Mouse (Mus musculus) left cerebral cortex, postnatal 10 days (tissue): Measurements from ENCODE around the gene Gabra5. TPM values are rescaled to one million over a fixed set of nuclear protein-coding genes. Genes with fewer than 3 reads are reported as not detected.

Source experiments
- DNase-seq, 2 experiments: peaks; one replicate each; pipeline ENCODE4 v3.0.0; 2021 to 2022; ENCODE audit warnings: low spot score in 2 of 2, mixed read lengths in 1 of 2; ENCODE audit errors: extremely low spot score in 1 of 2
- intact Hi-C: fragments of 180-260 bp; cut with DNase I; formaldehyde crosslinking; loops from one replicate; pipeline ENCODE4 v1.15.1; 2025
- total RNA-seq, 2 experiments: library from RNA; stranded (reverse); gene quantifications; 2 replicates each; pipeline ENCODE4 v1.2.3; 2021

Gene Gabra5
- 100 to 1,000 TPM; 113 to 114 TPM for total RNA-seq

- intact Hi-C loops, result loop anchor here (5.0 to 10.0 kb wide), 4 partner anchors 305 to 1568 kb away; no protein-coding TSS in a partner anchor
- DNase-seq, result peak; percentile 52 to 70
These were observed at the start of gene Gabra5 for GRCm38 (mm10) chr7:57509681-57510141. Gene Gabra5, minus strand, starts transcription at chr7:57510059.

- intact Hi-C loops, result no loop called here
- no peak for DNase-seq
These were observed 28.7 kb upstream of the Gabra5 start for GRCm38 (mm10) chr7:57538565-57538964.

- intact Hi-C loops, result no loop called here
- DNase-seq, result no peak
These were observed 22.8 kb upstream of the Gabra5 start for GRCm38 (mm10) chr7:57532676-57533075.

GRCm38 (mm10) chr7:57529954-57530353 is 20.1 kb upstream of the Gabra5 start:
- intact Hi-C loops, result no loop called here
- DNase-seq, result peak in 1 of 2 experiments; percentile 23

GRCm38 (mm10) chr7:57529451-57529850 is 19.6 kb upstream of the Gabra5 start:
- intact Hi-C loops, result no loop called here
- no peak for DNase-seq

GRCm38 (mm10) chr7:57512955-57513354 is 3.1 kb upstream of the Gabra5 start:
- DNase-seq, result peak; percentile 35 to 63
- intact Hi-C loops, result loop anchor here (5.0 to 10.0 kb wide), 4 partner anchors 302 to 1564 kb away; no protein-coding TSS in a partner anchor

- peak in 1 of 2 experiments; percentile 52 for DNase-seq
- intact Hi-C loops, result no loop called here
These were observed 813 bp downstream of the Gabra5 start for GRCm38 (mm10) chr7:57508860-57509632.

GRCm38 (mm10) chr7:57502809-57503208 is 7.0 kb downstream of the Gabra5 start:
- intact Hi-C loops, result no loop called here
- DNase-seq, result no peak

GRCm38 (mm10) chr7:57491795-57492194 is 18.1 kb downstream of the Gabra5 start:
- peak in 1 of 2 experiments; percentile 57 for DNase-seq
- intact Hi-C loops, result no loop called here

- DNase-seq, result no peak
These were observed 23.0 kb downstream of the Gabra5 start for GRCm38 (mm10) chr7:57486907-57487306.

GRCm38 (mm10) chr7:57482896-57483295 is 27.0 kb downstream of the Gabra5 start:
- intact Hi-C loops, result no loop called here
- DNase-seq, result peak in 1 of 2 experiments; percentile 38

More at GRCm38 (mm10) chr7:57486907-57487306, 23.0 kb downstream of the Gabra5 start:
- intact Hi-C loops, result no loop called here

- DNase-seq, result peak; percentile 60 to 74
- intact Hi-C loops, result loop anchor here (5.0 kb wide), 2 partner anchors 527 to 1182 kb away; no protein-coding TSS in a partner anchor
These were observed 35.9 kb downstream of the Gabra5 start for GRCm38 (mm10) chr7:57473811-57474525.

GRCm38 (mm10) chr7:57471316-57471715 is 38.5 kb downstream of the Gabra5 start:
- DNase-seq, result no peak

GRCm38 (mm10) chr7:57460354-57460753 is 49.5 kb downstream of the Gabra5 start:
- DNase-seq, result no peak
- intact Hi-C loops, result no loop called here

More at GRCm38 (mm10) chr7:57471316-57471715, 38.5 kb downstream of the Gabra5 start:
- intact Hi-C loops, result loop anchor here (5.0 kb wide), 2 partner anchors 524 to 1179 kb away; no protein-coding TSS in a partner anchor

GRCm38 (mm10) chr7:57448239-57448638 is 61.6 kb downstream of the Gabra5 start:
- no peak for DNase-seq
- intact Hi-C loops, result no loop called here

- DNase-seq, result no peak
- intact Hi-C loops, result no loop called here
These were observed 87.2 kb downstream of the Gabra5 start for GRCm38 (mm10) chr7:57422675-57423074.

GRCm38 (mm10) chr7:57421044-57421443 is 88.8 kb downstream of the Gabra5 start:
- intact Hi-C loops, result no loop called here
- peak in 1 of 2 experiments; percentile 26 for DNase-seq

GRCm38 (mm10) chr7:57419392-57419791 is 90.5 kb downstream of the Gabra5 start, which contains the start of gene Gabrb3:
Gene Gabrb3, plus strand, starts transcription at chr7:57419692.
- intact Hi-C loops, result no loop called here
- no peak for DNase-seq

GRCm38 (mm10) chr7:57412896-57413295 is 97.0 kb downstream of the Gabra5 start:
- intact Hi-C loops, result no loop called here
- DNase-seq, result no peak
